Mouse (Mus musculus) liver, embryonic 13.5 days (tissue): Measurements from ENCODE around the gene Pipox. TPM values are rescaled to one million over a fixed set of nuclear protein-coding genes. Genes with fewer than 3 reads are reported as not detected.

Experiments
- ATAC-seq: fragments of 200-750 bp; cut with Nextera tagmentation; 2 replicates; pipeline ENCODE4 v1.8.0; 2017; ENCODE audit warnings: low read depth, mild to moderate bottlenecking, moderate number of reproducible peaks, moderate library complexity
- DNase-seq: peaks from one replicate; pipeline ENCODE4 v3.0.0; 2022
- H3K27ac ChIP-seq: fragments of 300-500 bp; sonication (generic); 2 replicates; pipeline ENCODE4 v1.5.1; 2015; ENCODE audit warnings: moderate library complexity, mild to moderate bottlenecking, inconsistent platforms
- H3K27me3 ChIP-seq: fragments of 300-500 bp; sonication (generic); 2 replicates; pipeline ENCODE4 v1.6.1; 2015; ENCODE audit warnings: mild to moderate bottlenecking, inconsistent platforms
- H3K36me3 ChIP-seq: fragments of 300-500 bp; sonication (generic); 2 replicates; pipeline ENCODE4 v1.6.1; 2015; ENCODE audit warnings: mild to moderate bottlenecking, inconsistent platforms
- H3K4me1 ChIP-seq: fragments of 300-500 bp; sonication (generic); replicated peaks from 2 replicates; pipeline ENCODE4 v1.6.1; 2015; ENCODE audit warnings: inconsistent platforms
- H3K4me2 ChIP-seq: fragments of 300-500 bp; sonication (generic); 2 replicates; pipeline ENCODE4 v1.6.1; 2015; ENCODE audit warnings: inconsistent platforms, mild to moderate bottlenecking, moderate library complexity
- H3K4me3 ChIP-seq: fragments of 300-500 bp; sonication (generic); replicated peaks from 2 replicates; pipeline ENCODE4 v1.5.1; 2015; ENCODE audit warnings: mild to moderate bottlenecking, inconsistent platforms
- H3K9ac ChIP-seq: fragments of 300-500 bp; sonication (generic); 2 replicates; pipeline ENCODE4 v1.6.1; 2015; ENCODE audit warnings: mild to moderate bottlenecking, inconsistent platforms
- H3K9me3 ChIP-seq: fragments of 300-500 bp; sonication (generic); replicated peaks from 2 replicates; pipeline ENCODE4 v1.6.1; 2016; ENCODE audit warnings: inconsistent platforms
- WGBS: fragments of 180-500 bp; shearing (Covaris S2); methylation state at CpG from one replicate; pipeline ENCODE4 v1.1.7; 2015; ENCODE audit not compliant: insufficient replicate concordance; 5-methylcytosine and 5-hydroxymethylcytosine counted together
- polyA plus RNA-seq: library from polyadenylated mRNA; unstranded; fragments of >200 nt; fragmentation: Nextera tagmentation; extraction: Ambion mirVana; gene quantifications from 2 replicates; pipeline ENCODE4 v1.2.1, GENCODE M21; 2015

The Pipox gene
- polyA plus RNA-seq, 1 experiment from 2014 or later = 8.7 TPM

- no peak for ATAC-seq
- Histone ChIP-seq H3K9ac (no peak overlapping the region), H3K27me3 (peaks cover 29% of the 10 kb centered on the region), H3K4me1 (peaks cover 22% of the 10 kb centered on the region), H3K4me2 (no peak overlapping the region), H3K27ac (no peak overlapping the region), H3K4me3 (no peak overlapping the region), H3K36me3 (no peaks in the 10 kb centered on the region), H3K9me3 (no peaks in the 10 kb centered on the region)
- 72% methylated on average over 6 of the region's 6 CpGs for WGBS
- DNase-seq = no peak
These were observed 19.1 kb downstream of the Pipox start for GRCm38 (mm10) chr11:77874685-77875231.

- WGBS = 26% methylated on average over 3 of the region's 3 CpGs
- H3K9me3 ChIP-seq = no peaks in the 10 kb centered on the region
- no peak overlapping the region for H3K9ac ChIP-seq
- no peak for DNase-seq
- H3K36me3 ChIP-seq = no peaks in the 10 kb centered on the region
- no peak for ATAC-seq
- no peak overlapping the region for H3K4me2 ChIP-seq
- H3K27ac ChIP-seq = no peak overlapping the region
- peaks cover 22% of the 10 kb centered on the region for H3K4me1 ChIP-seq
- peaks cover 38% of the 10 kb centered on the region for H3K27me3 ChIP-seq
- no peak overlapping the region for H3K4me3 ChIP-seq
These were observed 20.8 kb downstream of the Pipox start for GRCm38 (mm10) chr11:77873116-77873515.

- H3K36me3 ChIP-seq = no peaks in the 10 kb centered on the region
- H3K4me2 ChIP-seq = 0 out of 2 replicates have a peak overlapping the region, but pooled peaks have one; percentile 8
- H3K27me3 ChIP-seq = peaks cover 38% of the 10 kb centered on the region
- H3K9ac ChIP-seq = no peak overlapping the region
- WGBS = 8% methylated on average over 7 of the region's 7 CpGs
- DNase-seq (no peak), ATAC-seq (no peak)
- H3K9me3 ChIP-seq = no peaks in the 10 kb centered on the region
- H3K4me3 ChIP-seq = no peak overlapping the region
- H3K27ac ChIP-seq = no peak overlapping the region
- peaks cover 22% of the 10 kb centered on the region for H3K4me1 ChIP-seq
These were observed 21.2 kb downstream of the Pipox start for GRCm38 (mm10) chr11:77872685-77873084.

- Histone ChIP-seq H3K4me3 (no peak overlapping the region), H3K9me3 (no peaks in the 10 kb centered on the region), H3K9ac (no peak overlapping the region), H3K27ac (no peak overlapping the region), H3K27me3 (peaks cover 35% of the 10 kb centered on the region), H3K4me2 (0 out of 2 replicates have a peak overlapping the region, but pooled peaks have one; percentile 8), H3K4me1 (peaks cover 22% of the 10 kb centered on the region), H3K36me3 (no peaks in the 10 kb centered on the region)
- no peak for DNase-seq
- no peak for ATAC-seq
- WGBS = 3% methylated on average over 11 of the region's 11 CpGs
These were observed 21.7 kb downstream of the Pipox start for GRCm38 (mm10) chr11:77872236-77872635.

GRCm38 (mm10) chr11:77871436-77871835, 22.5 kb downstream of the Pipox start:
- Histone ChIP-seq H3K9me3 (no peaks in the 10 kb centered on the region), H3K9ac (no peak overlapping the region), H3K27me3 (peaks cover 35% of the 10 kb centered on the region), H3K27ac (no peak overlapping the region), H3K36me3 (no peaks in the 10 kb centered on the region), H3K4me2 (no peak overlapping the region), H3K4me3 (no peak overlapping the region), H3K4me1 (peaks cover 20% of the 10 kb centered on the region)
- no peak for ATAC-seq
- no peak for DNase-seq
- 29% methylated on average over 4 of the region's 4 CpGs for WGBS

- DNase-seq (no peak), ATAC-seq (no peak)
- no peak overlapping the region for H3K27ac ChIP-seq
These were observed 26.3 kb downstream of the Pipox start for GRCm38 (mm10) chr11:77867419-77868083.

GRCm38 (mm10) chr11:77864771-77865170, 29.1 kb downstream of the Pipox start:
- DNase-seq (no peak), ATAC-seq (no peak)
- Histone ChIP-seq H3K36me3 (peaks cover 35% of the 10 kb centered on the region), H3K4me1 (no peaks in the 10 kb centered on the region), H3K9me3 (no peaks in the 10 kb centered on the region), H3K4me2 (no peak overlapping the region), H3K27ac (no peak overlapping the region), H3K9ac (no peak overlapping the region), H3K27me3 (peaks cover 9% of the 10 kb centered on the region; the same call in 1 of the 2 replicates), H3K4me3 (no peak overlapping the region)
- WGBS = 81% methylated on average over 12 of the region's 12 CpGs

More at GRCm38 (mm10) chr11:77867419-77868083, 26.3 kb downstream of the Pipox start:
- Histone ChIP-seq H3K36me3 (peaks cover 16% of the 10 kb centered on the region), H3K9me3 (no peaks in the 10 kb centered on the region), H3K4me1 (peaks cover 6% of the 10 kb centered on the region), H3K4me3 (no peak overlapping the region), H3K27me3 (peaks cover 23% of the 10 kb centered on the region), H3K4me2 (no peak overlapping the region), H3K9ac (no peak overlapping the region)
- WGBS = 46% methylated on average over 12 of the region's 12 CpGs

- peaks cover 53% of the 10 kb centered on the region for H3K36me3 ChIP-seq
- 80% methylated on average over 7 of the region's 7 CpGs for WGBS
These were observed 31.0 kb downstream of the Pipox start for GRCm38 (mm10) chr11:77862887-77863286.

GRCm38 (mm10) chr11:77860947-77861346, 32.9 kb downstream of the Pipox start:
- ATAC-seq = no peak
- H3K36me3 ChIP-seq = peaks cover 67% of the 10 kb centered on the region
- WGBS = 84% methylated on average over 9 of the region's 9 CpGs

More at GRCm38 (mm10) chr11:77862887-77863286, 31.0 kb downstream of the Pipox start:
- no peak overlapping the region for H3K4me3 ChIP-seq
- H3K27me3 ChIP-seq = no peaks in the 10 kb centered on the region
- H3K27ac ChIP-seq = no peak overlapping the region
- H3K4me1 ChIP-seq = no peaks in the 10 kb centered on the region
- no peak overlapping the region for H3K4me2 ChIP-seq
- no peak for DNase-seq
- no peaks in the 10 kb centered on the region for H3K9me3 ChIP-seq
- no peak for ATAC-seq
- no peak overlapping the region for H3K9ac ChIP-seq

GRCm38 (mm10) chr11:77858589-77858988, 35.3 kb downstream of the Pipox start:
- no peaks in the 10 kb centered on the region for H3K9me3 ChIP-seq
- H3K4me3 ChIP-seq = no peak overlapping the region
- WGBS = 73% methylated on average over 9 of the region's 9 CpGs
- H3K4me1 ChIP-seq = no peaks in the 10 kb centered on the region
- no peak overlapping the region for H3K4me2 ChIP-seq
- ATAC-seq = no peak
- no peak overlapping the region for H3K9ac ChIP-seq
- H3K27me3 ChIP-seq = no peaks in the 10 kb centered on the region
- no peak for DNase-seq
- peaks cover 74% of the 10 kb centered on the region for H3K36me3 ChIP-seq
- H3K27ac ChIP-seq = no peak overlapping the region

More at GRCm38 (mm10) chr11:77860947-77861346, 32.9 kb downstream of the Pipox start:
- no peak overlapping the region for H3K27ac ChIP-seq
- no peaks in the 10 kb centered on the region for H3K9me3 ChIP-seq
- DNase-seq = no peak
- no peaks in the 10 kb centered on the region for H3K4me1 ChIP-seq
- no peak overlapping the region for H3K4me3 ChIP-seq
- H3K27me3 ChIP-seq = no peaks in the 10 kb centered on the region
- H3K9ac ChIP-seq = no peak overlapping the region
- no peak overlapping the region for H3K4me2 ChIP-seq

- H3K27me3 ChIP-seq = no peaks in the 10 kb centered on the region
- DNase-seq (no peak), ATAC-seq (no peak)
- no peaks in the 10 kb centered on the region for H3K9me3 ChIP-seq
- no peak overlapping the region for H3K4me3 ChIP-seq
- H3K4me2 ChIP-seq = no peak overlapping the region
- peaks cover 87% of the 10 kb centered on the region for H3K36me3 ChIP-seq
- H3K4me1 ChIP-seq = no peaks in the 10 kb centered on the region
- H3K9ac ChIP-seq = no peak overlapping the region
- WGBS = 82% methylated on average over 6 of the region's 6 CpGs
- no peak overlapping the region for H3K27ac ChIP-seq
These were observed 36.8 kb downstream of the Pipox start for GRCm38 (mm10) chr11:77857089-77857488.

GRCm38 (mm10) chr11:77855396-77855795, 38.5 kb downstream of the Pipox start:
- WGBS = 80% methylated on average over 15 of the region's 15 CpGs
- Histone ChIP-seq H3K9me3 (no peaks in the 10 kb centered on the region), H3K36me3 (peaks cover 91% of the 10 kb centered on the region)

More at GRCm38 (mm10) chr11:77855396-77855795, 38.5 kb downstream of the Pipox start:
- Histone ChIP-seq H3K4me3 (no peak overlapping the region), H3K4me2 (no peak overlapping the region), H3K9ac (no peak overlapping the region), H3K27me3 (no peaks in the 10 kb centered on the region), H3K4me1 (no peaks in the 10 kb centered on the region), H3K27ac (no peak overlapping the region)
- no peak for ATAC-seq
- no peak for DNase-seq
